ENCODE assay signal across 7 mouse cellular contexts in genomic region chr6:85587396-85588143, GRCm38 (mm10). TPM values are rescaled to one million over a fixed set of nuclear protein-coding genes. Genes with fewer than 3 reads are reported as not detected.
DNase-seq lines count a peak whose midpoint lies in the region; ATAC-seq lines count a peak whose summit lies in the region.

TSS of gene Alms1 (plus strand) at chr6:85587531.

- no peaks in the 10 kb centered on the region for H3K9me3 ChIP-seq in embryonic facial prominence, embryonic 12.5 days
- no peaks in the 10 kb centered on the region for H3K9me3 ChIP-seq in limb, embryonic 11.5 days (ENCODE audit: control insufficient read depth, low read length)
- no peaks in the 10 kb centered on the region for H3K9me3 ChIP-seq in midbrain, embryonic 14.5 days (ENCODE audit: control insufficient read depth, low read length)

- H3K4me2 ChIP-seq in embryonic facial prominence, embryonic 12.5 days (replicated peaks) = peak within 1 kb of the TSS; percentile 70
- H3K4me2 ChIP-seq in limb, embryonic 11.5 days (ENCODE audit: low read depth, severe bottlenecking) = peak within 1 kb of the TSS; percentile 49
- peak within 1 kb of the TSS; percentile 71 for H3K4me2 ChIP-seq in midbrain, embryonic 14.5 days (ENCODE audit: low read length)

- H3K36me3 ChIP-seq in embryonic facial prominence, embryonic 12.5 days = no peaks in the 10 kb centered on the region
- H3K36me3 ChIP-seq in limb, embryonic 11.5 days (ENCODE audit: control insufficient read depth, insufficient read depth, low read length) = no peaks in the 10 kb centered on the region
- no peaks in the 10 kb centered on the region for H3K36me3 ChIP-seq in midbrain, embryonic 14.5 days (ENCODE audit: control insufficient read depth, insufficient read depth, low read length)

- H3K4me3 ChIP-seq in embryonic facial prominence, embryonic 12.5 days = peak within 1 kb of the TSS; percentile 87
- peak within 1 kb of the TSS; percentile 52 for H3K4me3 ChIP-seq in limb, embryonic 11.5 days (ENCODE audit: low read depth, low read length)
- H3K4me3 ChIP-seq in midbrain, embryonic 14.5 days (replicated peaks; ENCODE audit: low read depth, low read length) = peak within 1 kb of the TSS; percentile 76

- peak; percentile 91 for ATAC-seq in embryonic facial prominence, embryonic 12.5 days (ENCODE audit: insufficient number of reproducible peaks, insufficient read depth, low FRiP score, low TSS enrichment)
- ATAC-seq in limb, embryonic 11.5 days (ENCODE audit: insufficient number of reproducible peaks, low FRiP score, low TSS enrichment, low read depth) = peak; percentile 90
- ATAC-seq in midbrain, embryonic 14.5 days (ENCODE audit: low FRiP score, low TSS enrichment) = peak; percentile 95

- under 1% methylated on average over 57 of the region's 59 CpGs for WGBS in embryonic facial prominence, embryonic 12.5 days
- WGBS in limb, embryonic 11.5 days = under 1% methylated on average over 53 of the region's 59 CpGs
- under 1% methylated on average over 59 of the region's 59 CpGs for WGBS in midbrain, embryonic 14.5 days

- peak; percentile 96 for DNase-seq in adrenal gland, postnatal 25 days
- DNase-seq in heart, adult 11 months = peak; percentile 99
- DNase-seq in kidney, adult 18-20 months = peak; percentile 94
- DNase-seq in limb, embryonic 11.5 days (ENCODE audit: low spot score) = peak; percentile 98
- peak; percentile 99 for DNase-seq in midbrain, embryonic 14.5 days
- DNase-seq in spleen, adult 18-20 months = peak; percentile 81 to 87

- peak within 1 kb of the TSS; percentile 82 for H3K9ac ChIP-seq in embryonic facial prominence, embryonic 12.5 days
- H3K9ac ChIP-seq in limb, embryonic 11.5 days (ENCODE audit: low read length) = peak within 1 kb of the TSS; percentile 52
- H3K9ac ChIP-seq in midbrain, embryonic 14.5 days (replicated peaks; ENCODE audit: low read length) = peak within 1 kb of the TSS; percentile 76

- H3K4me1 ChIP-seq in embryonic facial prominence, embryonic 12.5 days = peaks cover 20% of the 10 kb centered on the region
- peaks cover 9% of the 10 kb centered on the region; the same call in 1 of the 2 replicates for H3K4me1 ChIP-seq in limb, embryonic 11.5 days (ENCODE audit: control insufficient read depth, insufficient read depth, low read length)
- H3K4me1 ChIP-seq in midbrain, embryonic 14.5 days (ENCODE audit: control insufficient read depth, insufficient read depth, low read length) = peaks cover 19% of the 10 kb centered on the region

- peak within 1 kb of the TSS; percentile 85 for H3K27ac ChIP-seq in embryonic facial prominence, embryonic 12.5 days
- peak within 1 kb of the TSS; percentile 23; the same call in 1 of the 2 replicates for H3K27ac ChIP-seq in limb, embryonic 11.5 days (replicated peaks; ENCODE audit: low read depth, low read length)
- H3K27ac ChIP-seq in midbrain, embryonic 14.5 days (replicated peaks; ENCODE audit: low read depth, low read length) = peak within 1 kb of the TSS; percentile 88

- no peaks in the 10 kb centered on the region for H3K27me3 ChIP-seq in embryonic facial prominence, embryonic 12.5 days
- H3K27me3 ChIP-seq in limb, embryonic 11.5 days (ENCODE audit: control insufficient read depth, insufficient read depth, low read length) = no peaks in the 10 kb centered on the region
- no peaks in the 10 kb centered on the region for H3K27me3 ChIP-seq in midbrain, embryonic 14.5 days (ENCODE audit: control insufficient read depth, insufficient read depth, low read length)

RNA-seq across cellular contexts. Expression of gene Alms1, which starts in this region (rescaled TPM):
- total RNA-seq in adrenal gland, postnatal 25 days (2021) = 12.8 and 13.4 TPM in 2 replicates
- 8.5 and 8.7 TPM in 2 replicates for polyA plus RNA-seq in embryonic facial prominence, embryonic 12.5 days (2016; fragmentation: Nextera tagmentation; extraction: Ambion mirVana)
- 9.2 and 11.3 TPM in 2 replicates for polyA plus RNA-seq in limb, embryonic 11.5 days (2014; fragmentation: Nextera tagmentation; extraction: Ambion mirVana)
- polyA plus RNA-seq in midbrain, embryonic 14.5 days (2014; fragmentation: Nextera tagmentation; extraction: Ambion mirVana) = 6.1 and 6.7 TPM in 2 replicates

Comparison
In these comparisons a context has a peak if more than half of its experiments do, and no peak if none do; other contexts are left out.
1. Peak in every context shown above with its lines: DNase-seq, ATAC-seq, H3K4me3 ChIP-seq and H3K27ac ChIP-seq.
2. H3K27ac ChIP-seq: peak in every context shown above with its lines; median percentile 88 in midbrain, embryonic 14.5 days; 85 in embryonic facial prominence, embryonic 12.5 days; 23 in limb, embryonic 11.5 days.